Mouse (Mus musculus) thymus, postnatal 10 days (tissue): ENCODE measurements around the gene Fbxo45.
A peak's percentile ranks its signal among the peaks of the same experiment; 100 is the strongest.

Experiments used
- DNase-seq, 2 experiments: peaks; one replicate each; pipeline ENCODE4 v3.0.0; 2021; ENCODE audit warnings: low spot score in 2 of 2

Gene Fbxo45

DNA sequence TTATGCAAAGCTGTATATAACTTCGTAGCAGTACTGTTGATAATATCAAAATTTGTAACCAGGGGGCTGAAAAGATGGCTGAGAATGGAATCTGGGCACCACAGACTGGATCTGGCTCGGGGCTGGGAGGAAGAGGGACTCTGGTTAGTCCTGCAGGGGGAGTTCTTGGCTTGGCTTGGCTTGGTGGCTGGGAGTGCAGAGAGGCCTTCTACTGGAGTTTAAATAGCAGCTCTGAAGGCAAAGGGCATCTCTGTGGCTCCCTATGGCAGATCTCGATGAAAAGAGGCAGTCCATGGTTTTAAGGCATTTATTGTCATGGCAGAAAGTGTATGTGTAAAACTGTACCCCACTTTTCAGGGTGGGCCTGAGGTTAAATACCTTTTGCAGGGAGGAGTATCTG is 42.1 kb downstream of the Fbxo45 start:
- no peak for DNase-seq

DNA sequence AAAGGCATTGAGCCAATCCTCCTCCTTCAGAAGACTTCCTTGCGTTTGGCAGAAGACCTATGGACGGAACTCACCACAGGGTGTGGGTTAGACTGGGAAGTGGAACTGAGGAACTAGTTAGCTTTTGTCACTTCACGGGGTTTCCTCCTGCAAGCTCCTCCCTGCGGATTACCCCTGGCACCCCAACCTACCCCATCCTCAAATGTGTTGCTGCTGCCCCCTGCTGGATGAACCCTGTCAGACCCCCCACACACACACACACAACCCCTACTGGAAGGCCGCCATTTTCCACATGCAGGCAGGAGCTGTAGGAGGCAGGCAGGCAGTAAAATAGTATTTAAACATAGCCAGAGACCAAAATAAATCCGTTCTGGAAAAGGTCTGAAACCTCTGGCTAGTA is 44.3 kb downstream of the Fbxo45 start:
- peak; percentile 90 to 98 for DNase-seq

DNA sequence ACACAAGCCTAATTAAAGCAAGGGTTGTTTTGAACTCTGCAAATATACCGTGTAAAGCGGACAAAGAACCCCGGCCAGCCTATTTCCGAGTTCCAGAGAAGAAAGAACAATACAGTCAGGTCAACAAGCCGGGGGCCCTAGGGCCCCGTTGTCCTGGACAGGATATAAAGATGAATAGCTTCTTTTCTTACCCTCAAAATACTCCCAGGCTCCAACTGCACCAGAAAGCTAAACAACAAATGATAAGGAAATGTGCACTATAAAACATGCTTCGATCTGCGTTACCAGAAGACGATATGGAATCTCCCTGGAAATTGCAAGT is 46.0 kb downstream of the Fbxo45 start:
- no peak for DNase-seq

DNA sequence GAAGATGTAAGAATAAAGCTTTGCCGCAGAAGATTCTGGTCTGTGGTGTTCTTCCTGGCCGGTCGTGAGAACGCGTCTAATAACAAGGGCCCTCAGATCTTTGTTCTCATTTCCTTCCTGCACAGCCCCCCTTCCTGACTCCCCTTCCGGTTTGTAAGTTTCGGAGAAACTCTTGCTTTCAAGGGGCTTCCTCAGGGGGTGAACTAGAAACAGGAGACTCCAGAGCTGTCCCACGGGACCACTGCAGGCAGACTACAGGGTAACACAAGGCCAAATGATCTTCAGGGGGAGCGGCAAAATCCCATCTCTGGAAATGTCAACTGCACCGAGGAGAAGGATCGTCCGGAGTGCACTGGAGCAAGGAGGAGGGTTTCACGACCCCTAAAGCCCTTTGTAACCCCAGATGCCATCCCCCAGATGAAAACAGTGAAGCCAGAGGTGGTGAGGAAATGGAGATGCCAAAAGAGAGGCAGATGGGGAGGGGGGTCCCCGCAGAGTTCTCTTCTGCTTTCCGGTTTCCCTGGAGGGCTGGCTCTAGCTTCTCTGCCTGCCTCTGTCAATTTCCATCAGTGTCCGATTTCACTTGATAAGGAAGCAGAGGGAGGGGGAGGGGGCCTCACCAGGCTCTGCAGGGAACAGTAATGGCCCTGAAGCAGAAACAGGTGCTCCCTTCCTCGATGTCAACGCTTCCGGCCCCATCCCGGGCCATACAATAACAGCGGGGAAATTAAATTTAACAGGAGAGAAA is 46.5 kb downstream of the Fbxo45 start:
- DNase-seq, result peak; percentile 32 to 43

DNA sequence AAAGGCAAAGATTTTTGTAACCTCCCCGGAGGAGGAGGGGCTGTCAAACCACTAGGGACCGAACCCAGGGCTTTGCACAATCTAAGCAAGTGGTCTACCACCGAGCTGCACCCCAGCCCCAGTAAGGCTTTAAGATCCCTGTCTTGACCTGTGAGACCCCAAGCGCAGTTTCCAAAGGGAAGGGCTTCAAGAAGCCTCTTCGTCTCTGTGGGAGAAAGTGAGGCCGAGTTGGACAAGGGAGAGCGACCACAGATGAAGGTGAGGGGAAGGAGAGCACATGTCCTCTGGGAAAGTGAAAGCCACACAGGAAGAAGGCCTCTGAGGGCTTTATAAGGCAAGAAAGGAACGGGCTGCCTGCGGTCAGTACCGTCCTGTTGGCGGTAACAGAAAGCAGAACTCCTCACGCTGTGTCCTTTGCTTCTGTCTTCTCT is 56.9 kb downstream of the Fbxo45 start:
- DNase-seq, result no peak

- DNase-seq, result no peak
Observed at GRCm38 (mm10) chr16:32189109-32189508, 57.8 kb downstream of the Fbxo45 start.

GRCm38 (mm10) chr16:32186056-32186455 is 60.9 kb downstream of the Fbxo45 start:
- no peak for DNase-seq
